Mouse (Mus musculus) spleen, postnatal 14 days (tissue): ENCODE data around the gene Meiob.

Source experiments
- DNase-seq, 2 experiments: peaks; one replicate each; pipeline ENCODE4 v3.0.0; 2021 to 2022; ENCODE audit warnings: low spot score in 2 of 2

Meiob gene

GRCm38 (mm10) chr17:24873695-24874404, 69.8 kb downstream of the Meiob start:
- DNase-seq: no peak

- no peak for DNase-seq
These were observed 70.3 kb downstream of the Meiob start for GRCm38 (mm10) chr17:24874405-24874745.

GRCm38 (mm10) chr17:24874989-24875388, 70.9 kb downstream of the Meiob start:
- no peak for DNase-seq

GRCm38 (mm10) chr17:24877336-24878116, 73.4 kb downstream of the Meiob start:
- peak in 1 of 2 experiments; percentile 5 for DNase-seq

GRCm38 (mm10) chr17:24878117-24878397, 74.0 kb downstream of the Meiob start:
- DNase-seq: peak in 1 of 2 experiments; percentile 5

- DNase-seq: peak in 1 of 2 experiments; percentile 5
These were observed 74.4 kb downstream of the Meiob start for GRCm38 (mm10) chr17:24878531-24878930.

GRCm38 (mm10) chr17:24881738-24882440, 77.8 kb downstream of the Meiob start:
- DNase-seq: peak in 1 of 2 experiments; percentile 43

GRCm38 (mm10) chr17:24884391-24884790, 80.3 kb downstream of the Meiob start:
- DNase-seq: no peak

GRCm38 (mm10) chr17:24885356-24886133, 81.5 kb downstream of the Meiob start:
- DNase-seq: no peak

GRCm38 (mm10) chr17:24886134-24886931, 82.2 kb downstream of the Meiob start, which contains the start of the genes Nubp2 and Spsb3:
Gene Nubp2, minus strand, starts transcription at chr17:24886349.
Gene Spsb3, plus strand, starts transcription at chr17:24886643.
- peak; percentile 92 to 96 for DNase-seq

- no peak for DNase-seq
These were observed 82.8 kb downstream of the Meiob start for GRCm38 (mm10) chr17:24886932-24887271.

GRCm38 (mm10) chr17:24887291-24888080, 83.4 kb downstream of the Meiob start:
- DNase-seq: no peak

GRCm38 (mm10) chr17:24888862-24889261, 84.8 kb downstream of the Meiob start:
- DNase-seq: no peak
